Mouse (Mus musculus) heart, postnatal 0 days (tissue): ENCODE results near the gene Picalm. TPM values are rescaled to one million over a fixed set of nuclear protein-coding genes. Genes with fewer than 3 reads are reported as not detected.
A peak's percentile ranks its signal among the peaks of the same experiment; 100 is the strongest.

Source experiments
- ATAC-seq: fragments of 200-750 bp; cut with Nextera tagmentation; 2 replicates; pipeline ENCODE4 v1.8.0; 2017; ENCODE audit warnings: low read depth, moderate number of reproducible peaks, moderate library complexity; ENCODE audit not compliant: insufficient read depth
- DNase-seq: peaks from one replicate; pipeline ENCODE4 v3.0.0-alpha.2; 2016; ENCODE audit warnings: low spot score
- H3K27ac ChIP-seq: fragments of 300-500 bp; sonication (generic); 2 replicates; pipeline ENCODE4 v1.5.1; 2014; ENCODE audit warnings: low read depth, mild to moderate bottlenecking
- H3K27me3 ChIP-seq: fragments of 300-500 bp; sonication (generic); 2 replicates; pipeline ENCODE4 v1.6.1; 2014; ENCODE audit warnings: low read length, mixed read lengths; ENCODE audit not compliant: control insufficient read depth, insufficient read depth
- H3K36me3 ChIP-seq: fragments of 300-500 bp; sonication (generic); replicated peaks from 2 replicates; pipeline ENCODE4 v1.6.1; 2014; ENCODE audit warnings: low read length, mixed read lengths; ENCODE audit not compliant: control insufficient read depth, insufficient read depth
- H3K4me1 ChIP-seq: fragments of 300-500 bp; sonication (generic); 2 replicates; pipeline ENCODE4 v1.6.1; 2014; ENCODE audit warnings: antibody characterized with exemption; ENCODE audit not compliant: control insufficient read depth, insufficient read depth
- H3K4me2 ChIP-seq: fragments of 300-500 bp; sonication (generic); 2 replicates; pipeline ENCODE4 v1.6.1; 2014; ENCODE audit warnings: low read depth, mild to moderate bottlenecking, low read length, moderate library complexity
- H3K4me3 ChIP-seq: fragments of 300-500 bp; sonication (generic); 2 replicates; pipeline ENCODE4 v1.5.1; 2014; ENCODE audit warnings: low read depth, low read length
- H3K9ac ChIP-seq: fragments of 300-500 bp; sonication (generic); replicated peaks from 2 replicates; pipeline ENCODE4 v1.6.1; 2014; ENCODE audit warnings: low read depth, low read length, mixed read lengths
- H3K9me3 ChIP-seq: fragments of 300-500 bp; sonication (generic); replicated peaks from 2 replicates; pipeline ENCODE4 v1.6.1; 2016; ENCODE audit warnings: low read length; ENCODE audit not compliant: control insufficient read depth
- CTCF ChIP-seq: IDR thresholded peaks from 2 replicates; pipeline ENCODE4 v1.5.1; 2016; ENCODE audit warnings: antibody characterized with exemption, control low read depth, low read depth
- EP300 ChIP-seq: IDR thresholded peaks from 2 replicates; pipeline ENCODE4 v1.6.1; 2016; ENCODE audit warnings: antibody characterized with exemption, low read depth
- WGBS: fragments of 180-500 bp; shearing (Covaris S2); extraction: QIAGEN DNeasy Blood & Tissue Kit; methylation state at CpG from one replicate; pipeline ENCODE4 v1.1.7; 2014; 5-methylcytosine and 5-hydroxymethylcytosine counted together
- polyA plus RNA-seq: library from polyadenylated mRNA; unstranded; fragments of >200 nt; fragmentation: Nextera tagmentation; extraction: Ambion mirVana; gene quantifications from 2 replicates; pipeline ENCODE4 v1.2.1, GENCODE M21; 2015
- total RNA-seq: library from RNA; depleted of rRNA; stranded (reverse); fragments of >200 nt; gene quantifications from 2 replicates; pipeline ENCODE4 v1.2.3, GENCODE M21; 2014; ENCODE audit warnings: low replicate concordance; rRNA removed

The Picalm gene
- total and polyA plus RNA-seq, 2 experiments from 2014 or later = 29.2 to 169 TPM

DNA sequence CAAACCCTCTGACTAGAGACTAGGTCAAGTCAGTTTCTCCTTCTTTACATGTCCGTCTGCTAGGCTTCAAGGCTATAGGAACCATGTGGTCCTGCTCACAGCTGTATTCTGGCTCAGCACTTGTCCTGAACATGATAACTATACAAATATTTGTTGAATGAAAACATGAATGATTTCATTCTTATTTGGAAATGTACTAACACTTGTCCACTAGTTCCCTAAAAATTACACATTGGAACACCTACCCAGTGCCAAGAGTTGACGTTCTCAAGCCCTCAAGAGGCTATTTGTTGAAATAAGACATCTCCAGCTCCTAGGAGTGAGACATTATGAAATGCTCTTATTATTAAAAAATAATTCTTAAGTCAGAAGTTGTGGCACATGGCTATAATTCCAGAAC is 128.7 kb downstream of the Picalm start:
- Histone ChIP-seq H3K36me3 (no peaks in the 10 kb centered on the region), H3K4me3 (no peak overlapping the region), H3K27me3 (no peaks in the 10 kb centered on the region), H3K9ac (no peak overlapping the region), H3K27ac (0 out of 2 replicates have a peak overlapping the region, but pooled peaks have one; percentile 20), H3K9me3 (no peaks in the 10 kb centered on the region), H3K4me2 (no peak overlapping the region), H3K4me1 (no peaks in the 10 kb centered on the region)
- DNase-seq = peak; percentile 29
- TF ChIP-seq EP300 (no peak), CTCF (no peak)
- 0 out of 2 replicates have a peak, but pooled peaks have one; percentile 30 for ATAC-seq
- WGBS = 62% methylated on average over 2 of the region's 2 CpGs

DNA sequence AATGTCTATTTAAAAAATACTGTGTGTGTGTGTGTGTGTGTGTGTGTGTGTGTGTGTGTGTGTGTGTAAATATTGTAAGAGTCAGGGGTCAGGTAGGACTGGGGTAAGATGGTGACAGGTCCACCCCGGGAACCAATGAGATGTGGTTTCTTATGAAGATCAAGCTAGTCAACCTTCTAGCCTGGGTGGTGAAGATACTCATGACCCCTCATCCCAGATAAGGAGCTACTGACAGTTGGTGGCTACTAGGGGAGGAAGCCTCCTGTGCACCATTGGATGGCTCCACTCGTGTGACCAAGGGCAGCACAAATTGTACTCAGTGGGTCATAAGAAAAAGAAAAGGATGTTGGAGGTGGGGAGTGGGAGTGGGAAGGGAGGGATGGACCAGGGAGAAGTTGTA is 129.9 kb downstream of the Picalm start:
- DNase-seq (no peak), ATAC-seq (no peak)
- no peaks in the 10 kb centered on the region for H3K4me1 ChIP-seq
- no peak overlapping the region for H3K27ac ChIP-seq
- H3K9me3 ChIP-seq = no peaks in the 10 kb centered on the region
- no peak overlapping the region for H3K4me3 ChIP-seq
- no peak overlapping the region for H3K4me2 ChIP-seq
- TF ChIP-seq EP300 (no peak), CTCF (no peak)
- no peaks in the 10 kb centered on the region for H3K36me3 ChIP-seq
- H3K27me3 ChIP-seq = no peaks in the 10 kb centered on the region
- no peak overlapping the region for H3K9ac ChIP-seq
- WGBS = 72% methylated on average over 2 of the region's 2 CpGs

DNA sequence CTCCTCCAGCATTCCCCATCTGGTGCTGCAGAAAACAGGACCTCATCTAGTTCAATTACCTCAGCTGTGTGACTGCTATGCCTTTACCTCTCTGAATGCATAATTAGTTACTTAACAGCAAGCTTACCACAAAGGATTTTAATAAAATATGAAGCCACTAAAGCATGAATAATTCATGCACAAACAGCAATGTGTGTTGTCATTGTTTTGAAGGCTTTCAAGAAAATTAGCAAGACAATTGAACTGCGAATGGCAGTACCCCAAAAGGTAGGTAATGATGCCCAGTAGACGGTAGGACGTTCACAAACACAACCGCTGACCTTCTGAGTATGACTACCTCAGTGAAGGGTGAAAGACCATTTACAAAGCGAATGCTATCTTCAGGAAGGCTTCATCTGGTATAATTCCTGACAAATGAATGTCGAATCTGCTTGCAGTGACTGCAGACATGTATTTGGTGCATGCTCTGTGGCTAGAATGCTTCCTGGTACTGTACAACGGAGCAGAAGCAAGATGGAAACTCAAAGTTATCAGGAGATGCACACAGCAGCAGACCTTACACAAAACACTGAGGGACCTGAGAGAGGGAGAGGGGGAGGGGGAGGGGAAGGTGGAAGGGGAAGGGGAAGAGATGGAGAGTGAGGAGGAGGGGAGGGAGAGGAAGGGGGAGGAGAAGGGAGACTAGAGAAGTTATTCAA is 132.0 kb downstream of the Picalm start:
- ATAC-seq (no peak), DNase-seq (no peak)
- H3K9me3 ChIP-seq = no peaks in the 10 kb centered on the region
- TF ChIP-seq CTCF (no peak), EP300 (no peak)
- H3K4me1 ChIP-seq = peaks cover 3% of the 10 kb centered on the region; the same call in 1 of the 2 replicates
- H3K36me3 ChIP-seq = no peaks in the 10 kb centered on the region
- 35% methylated on average over 7 of the region's 7 CpGs for WGBS
- no peaks in the 10 kb centered on the region for H3K27me3 ChIP-seq
- no peak overlapping the region for H3K4me2 ChIP-seq
- H3K4me3 ChIP-seq = no peak overlapping the region
- H3K9ac ChIP-seq = no peak overlapping the region
- no peak overlapping the region for H3K27ac ChIP-seq

Other genes with a start within 250 kb of the Picalm start
- not detected in 2 replicates for gene Ccdc81, start 226.6 kb upstream of the Picalm start, total RNA-seq
- 0.04 TPM in 1 of 2 replicates, not detected in the other for gene Ccdc81, start 226.6 kb upstream of the Picalm start, polyA plus RNA-seq
- 22.6 and 120 TPM in 2 replicates for gene Hikeshi, start 189.0 kb upstream of the Picalm start, total RNA-seq
- gene Hikeshi, start 189.0 kb upstream of the Picalm start, polyA plus RNA-seq = 90.9 and 103 TPM in 2 replicates
- gene Eed, start 149.2 kb upstream of the Picalm start, total RNA-seq = 16.5 and 38.1 TPM in 2 replicates
- gene Eed, start 149.2 kb upstream of the Picalm start, polyA plus RNA-seq = 26.7 and 27.9 TPM in 2 replicates
- gene Ccdc83, start 135.6 kb downstream of the Picalm start, total RNA-seq = not detected in 2 replicates
- gene Ccdc83, start 135.6 kb downstream of the Picalm start, polyA plus RNA-seq = not detected in 2 replicates
- gene Sytl2, start 172.0 kb downstream of the Picalm start, total RNA-seq = 4.6 and 7.0 TPM in 2 replicates
- 8.0 and 8.7 TPM in 2 replicates for gene Sytl2, start 172.0 kb downstream of the Picalm start, polyA plus RNA-seq